Mouse (Mus musculus) ovary, postnatal 36 days (tissue): ENCODE data around the gene Rab3b.

Experiments
- DNase-seq: peaks from one replicate; pipeline ENCODE4 v3.0.0; 2022; ENCODE audit warnings: low spot score, mixed read lengths

The Rab3b gene

DNA sequence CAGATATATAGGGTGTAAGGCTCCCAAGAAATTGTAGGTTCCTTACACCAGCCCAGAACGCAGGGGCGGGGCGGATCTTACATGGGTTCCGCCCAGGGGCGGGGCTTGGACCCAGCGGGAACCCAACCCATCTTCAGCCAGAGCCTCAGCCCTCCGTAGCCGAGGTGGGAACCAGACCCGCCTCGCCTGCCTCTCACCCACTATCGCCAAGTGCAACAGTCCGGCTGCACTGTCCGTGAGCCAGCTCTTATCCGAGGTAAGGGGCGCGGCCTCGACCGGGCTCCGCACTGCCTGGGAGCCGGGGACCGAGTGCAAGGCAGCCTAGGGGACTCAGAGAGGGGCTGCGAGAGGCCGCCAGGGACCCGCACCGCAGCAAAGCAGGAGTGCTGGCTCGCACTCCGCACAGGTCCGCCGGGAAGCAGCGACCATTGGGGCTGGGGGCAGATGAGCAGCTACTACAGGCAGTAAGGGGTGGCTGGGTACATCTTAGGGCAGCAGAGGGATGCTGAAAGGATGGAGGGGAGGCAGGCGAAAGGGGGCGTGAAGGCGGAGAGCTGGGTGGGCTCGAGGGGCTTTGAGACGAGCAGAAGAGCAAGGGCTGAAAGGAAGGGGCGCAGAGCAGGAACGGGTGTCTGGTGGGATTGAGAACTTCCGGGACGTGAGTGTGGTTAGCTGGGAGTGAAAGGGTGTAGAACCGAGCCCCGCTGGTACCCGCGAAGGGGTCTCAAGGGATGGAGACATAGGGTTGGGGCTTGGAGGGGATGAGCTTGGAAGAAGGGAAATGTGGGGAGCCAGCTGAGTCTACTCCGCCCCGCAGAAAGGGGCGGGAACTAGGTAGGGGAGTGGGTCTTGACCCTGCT, at the start of gene Rab3b:
Gene Rab3b, plus strand, starts transcription at position 101 of the 860 bp plus-strand sequence.
- peak; percentile 59 for DNase-seq

DNA sequence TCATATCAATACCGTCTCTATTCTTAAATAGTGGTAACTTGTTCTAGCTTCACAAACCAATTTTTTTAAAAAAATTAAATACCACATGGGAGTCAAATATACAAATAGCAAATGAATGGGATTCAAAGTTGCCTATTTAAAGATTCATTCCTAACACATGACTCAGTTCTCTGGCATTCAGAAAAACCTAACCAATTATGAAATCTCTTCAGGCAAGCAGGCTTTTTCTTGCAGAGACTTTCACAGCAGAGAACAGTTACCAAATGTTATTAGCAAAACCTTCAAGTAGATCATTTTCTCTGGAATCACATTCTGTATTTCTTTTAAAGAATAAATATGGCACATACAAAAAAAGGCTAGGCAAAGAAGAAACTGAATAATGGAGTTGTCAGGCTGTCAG, 48.2 kb upstream of the Rab3b start:
- no peak for DNase-seq

DNA sequence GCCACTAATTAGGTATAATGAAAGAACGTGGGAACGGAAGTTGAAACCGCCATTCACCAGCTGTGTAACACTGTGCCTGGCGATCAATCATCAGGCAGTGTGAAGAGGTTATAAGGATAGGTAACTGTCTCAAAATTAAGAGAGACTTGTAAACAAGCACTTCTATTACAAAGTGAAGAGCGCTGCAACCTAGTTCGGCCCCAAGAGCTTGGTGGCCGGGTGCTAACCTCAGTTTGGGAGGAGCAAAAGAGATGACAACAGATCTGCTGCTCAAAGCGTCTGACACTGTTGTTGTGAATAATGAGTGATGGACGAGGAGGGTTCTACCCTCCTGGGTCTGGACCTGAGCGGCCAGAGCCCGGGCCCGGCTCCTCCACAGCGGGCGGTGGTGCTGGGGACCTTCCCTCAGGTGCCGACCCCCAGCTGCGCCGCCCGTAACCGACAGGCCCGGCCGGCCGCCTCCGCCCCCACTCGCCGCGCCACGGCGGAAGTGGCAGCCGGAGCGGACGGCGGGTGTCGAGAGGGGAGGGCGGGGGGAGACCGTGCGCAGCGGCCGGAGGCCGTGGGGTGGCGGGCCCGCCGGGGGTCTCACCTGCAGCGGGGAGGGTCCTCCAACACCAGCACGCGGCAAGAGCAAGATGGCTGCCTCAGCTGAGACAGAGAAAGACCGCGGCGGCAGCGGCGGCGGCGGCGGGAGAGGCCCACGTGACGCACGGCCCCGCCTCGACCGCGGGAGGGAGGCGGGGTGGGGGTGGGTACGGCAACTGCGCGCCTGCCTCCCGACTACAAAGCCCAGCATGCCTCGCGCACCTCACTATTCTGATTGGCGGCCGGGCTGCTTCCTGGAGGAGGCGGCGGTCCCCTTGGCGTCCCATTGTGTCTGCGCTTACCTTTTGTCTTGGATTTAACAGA, 45.7 kb upstream of the Rab3b start, which contains the start of gene Btf3l4:
Gene Btf3l4, minus strand, starts transcription at position 699 of the 912 bp plus-strand sequence.
- peak; percentile 89 for DNase-seq

DNA sequence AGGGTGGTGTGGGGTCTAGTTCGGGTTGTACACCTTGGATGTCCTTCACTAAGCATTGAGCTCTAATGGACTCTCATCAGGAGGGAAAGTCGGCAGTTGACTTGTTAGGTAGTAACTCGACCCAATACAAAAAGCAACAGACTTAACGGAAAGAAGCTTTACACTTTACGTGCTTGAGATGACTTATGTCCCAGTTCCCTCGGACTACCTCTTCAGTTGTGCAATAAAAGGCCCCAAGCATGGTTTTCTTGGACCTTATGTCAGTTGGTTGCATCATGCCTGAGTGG, 45.1 kb upstream of the Rab3b start:
- DNase-seq = no peak

DNA sequence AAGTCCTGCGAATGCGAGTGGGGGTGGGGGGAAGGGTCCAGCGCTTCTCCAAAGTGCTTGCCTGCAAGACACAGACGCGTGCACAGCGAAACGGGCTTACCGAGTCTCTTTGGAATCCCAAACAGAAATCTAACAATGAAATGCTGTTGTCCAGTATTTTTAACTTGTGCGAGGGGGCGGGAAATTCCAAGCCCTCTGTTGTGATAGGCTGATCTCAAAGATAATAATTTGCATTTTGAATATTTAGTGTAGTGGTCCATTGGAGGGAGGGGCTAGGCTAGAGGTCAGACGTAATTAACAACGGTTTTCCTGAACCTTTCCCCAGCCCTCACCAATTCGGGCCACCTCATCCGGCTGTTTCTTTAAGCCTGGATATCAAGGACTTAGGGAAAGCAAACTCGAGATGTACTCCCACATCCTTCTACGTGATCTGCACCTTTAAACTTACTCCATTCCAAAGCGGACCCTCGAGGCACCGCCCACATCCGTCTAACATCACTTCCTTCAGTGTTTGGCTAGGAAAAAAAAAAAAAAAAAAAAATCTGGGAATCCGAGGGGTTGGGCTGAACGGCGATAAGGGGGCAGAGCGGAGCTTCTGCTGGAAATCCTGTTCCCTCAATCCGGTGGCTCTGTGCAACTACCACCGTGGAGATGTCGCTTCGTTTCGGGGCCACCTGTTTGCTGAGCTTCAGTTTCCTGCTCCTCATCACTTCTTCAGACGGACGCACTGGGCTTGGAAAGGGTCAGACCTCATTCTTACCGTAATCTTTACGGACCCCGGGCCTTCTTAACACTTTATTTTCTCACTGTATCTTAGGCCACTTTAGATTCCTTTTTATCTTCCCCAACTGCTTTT, 44.5 kb upstream of the Rab3b start, which contains the start of gene Txndc12:
Gene Txndc12, plus strand, starts transcription at position 487 of the 856 bp plus-strand sequence.
- DNase-seq = peak; percentile 80

DNA sequence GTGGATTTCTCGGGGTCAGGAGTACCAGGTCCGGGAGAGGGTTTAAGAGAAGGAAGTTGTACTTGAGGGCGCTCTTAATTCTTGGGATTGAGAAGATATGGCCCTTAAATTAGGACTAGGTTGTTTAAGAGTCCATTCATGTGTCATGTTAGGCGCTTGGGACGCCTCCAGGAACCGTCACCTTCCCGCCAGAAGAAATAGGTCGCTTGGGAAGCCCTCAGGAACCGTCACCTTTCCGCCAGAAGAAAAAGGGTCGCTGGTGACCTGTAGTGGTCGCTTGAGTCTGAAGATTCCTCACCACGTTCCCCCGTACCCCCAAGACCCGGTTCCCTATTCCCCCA, 43.9 kb upstream of the Rab3b start:
- no peak for DNase-seq

DNA sequence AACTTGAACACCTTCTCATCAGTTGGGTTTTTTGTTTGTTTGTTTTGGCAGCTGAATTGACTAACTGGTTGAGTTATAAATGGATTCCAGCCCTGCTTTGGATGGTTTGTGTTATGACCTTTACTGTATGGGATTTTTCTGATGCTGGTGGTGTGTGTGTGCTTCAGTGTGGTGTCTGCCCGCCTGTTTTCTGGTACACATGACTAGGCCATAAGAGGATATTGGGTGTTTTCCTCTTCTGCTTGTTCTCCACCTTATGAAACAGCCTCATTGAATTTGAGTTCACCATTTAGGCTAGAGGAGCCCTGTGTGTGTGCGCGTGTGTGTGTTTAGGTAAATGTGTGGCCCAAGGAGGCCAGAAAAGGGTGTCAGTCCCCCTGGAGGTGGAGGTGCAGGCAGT, 43.4 kb upstream of the Rab3b start:
- DNase-seq = no peak

DNA sequence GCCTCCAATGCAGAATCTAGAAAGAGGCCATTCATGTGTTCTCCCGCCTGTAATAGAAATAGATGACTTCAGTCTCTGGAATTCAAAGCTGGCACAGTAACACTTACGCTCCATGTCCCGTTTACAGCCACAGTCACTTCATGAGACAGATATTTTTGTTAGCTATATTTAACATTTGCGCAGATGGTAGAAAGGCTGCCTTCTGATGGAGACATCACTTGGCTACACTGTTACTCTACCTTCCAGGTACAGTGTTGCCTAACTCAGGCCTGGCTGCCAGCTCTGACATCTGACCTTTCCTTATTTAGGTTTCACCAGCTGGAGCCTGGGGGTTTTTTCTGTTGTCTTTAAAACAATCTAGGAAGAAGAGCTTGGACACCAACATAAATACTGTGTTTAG, 40.8 kb upstream of the Rab3b start:
- DNase-seq = no peak

DNA sequence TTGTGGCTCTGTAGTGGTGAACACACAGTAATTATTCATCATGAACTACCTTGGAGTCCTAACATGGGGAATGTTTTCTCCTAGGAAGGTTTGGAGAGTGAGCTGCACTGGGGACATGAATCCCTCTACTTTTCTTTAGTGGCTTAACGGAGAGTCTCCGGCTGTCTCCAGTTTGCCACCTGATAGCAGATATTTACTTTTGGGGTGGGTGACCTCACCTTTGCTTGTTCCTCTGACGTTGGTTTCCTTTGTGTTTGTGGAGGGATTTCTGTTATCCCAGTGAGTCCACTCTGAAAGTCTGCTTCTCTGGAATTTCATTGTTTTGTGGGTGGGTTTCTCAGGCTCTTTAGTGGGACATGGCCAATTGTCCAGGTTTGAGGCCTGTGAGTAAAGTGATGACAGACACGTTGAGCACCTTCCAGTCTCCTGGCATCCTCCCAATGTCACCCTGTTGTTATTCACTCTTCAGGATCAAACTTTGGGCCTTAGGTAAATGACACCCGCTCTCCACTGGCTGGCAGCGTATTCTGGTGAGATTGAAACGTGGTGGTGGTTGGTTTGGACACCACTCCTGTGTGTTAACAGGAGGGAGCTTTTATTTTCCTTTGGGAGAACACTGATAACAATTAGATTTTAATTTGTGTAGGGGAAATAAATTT, 36.8 kb upstream of the Rab3b start:
- no peak for DNase-seq

DNA sequence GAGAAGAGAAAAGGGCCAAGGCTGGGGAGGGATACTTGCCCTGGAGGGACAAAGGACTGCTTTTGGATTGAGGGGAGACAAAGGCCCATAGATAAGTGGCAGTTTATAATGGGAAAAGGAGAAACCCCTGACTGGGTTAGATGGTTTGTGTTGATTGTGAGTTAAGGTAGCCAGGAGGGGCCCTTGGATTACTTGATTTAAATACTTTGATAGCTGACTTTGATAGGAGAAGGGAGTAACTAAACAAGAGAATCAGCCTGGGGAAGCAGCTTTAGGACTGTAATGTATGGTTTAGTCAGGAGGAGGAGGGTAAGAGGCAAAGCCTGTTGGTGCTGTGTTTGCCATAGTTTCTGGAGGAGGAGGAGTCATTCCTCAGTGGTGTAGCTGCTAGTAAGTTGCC, 35.5 kb upstream of the Rab3b start:
- no peak for DNase-seq

DNA sequence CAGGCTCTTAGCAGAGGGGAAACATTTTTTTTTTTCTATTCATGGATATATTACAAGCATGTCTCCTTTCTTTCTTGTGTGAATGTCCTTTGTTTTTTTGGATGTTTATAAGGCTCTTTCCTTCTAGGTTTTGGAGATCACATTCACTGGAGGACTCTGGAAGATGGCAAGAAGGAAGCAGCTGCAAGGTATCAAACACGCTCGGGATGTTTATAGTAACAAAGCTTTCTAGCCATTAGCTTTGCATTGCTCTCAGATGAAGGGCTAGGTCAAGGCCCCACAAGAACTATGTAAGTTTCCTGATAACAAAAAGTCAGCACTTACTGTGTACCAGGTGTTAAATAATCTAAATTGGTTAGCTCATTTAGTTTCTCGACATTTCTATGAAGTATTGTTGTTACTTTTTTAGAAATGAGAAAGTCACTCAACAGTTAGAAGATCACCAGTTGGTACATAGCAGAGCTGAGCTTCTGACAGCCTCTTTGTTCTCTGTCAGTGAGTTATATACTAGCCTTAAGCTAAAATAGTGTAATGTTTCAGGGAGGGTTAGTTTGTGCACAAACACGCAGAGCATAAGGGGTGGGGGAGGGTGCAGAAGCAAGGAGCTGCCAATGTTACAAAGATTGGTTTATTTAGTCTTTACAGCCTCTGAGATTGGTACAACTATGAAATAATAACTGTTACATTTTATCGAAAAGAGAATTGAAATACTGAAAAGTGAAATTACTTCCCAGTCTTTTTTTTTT, 32.9 kb upstream of the Rab3b start:
- DNase-seq = no peak

DNA sequence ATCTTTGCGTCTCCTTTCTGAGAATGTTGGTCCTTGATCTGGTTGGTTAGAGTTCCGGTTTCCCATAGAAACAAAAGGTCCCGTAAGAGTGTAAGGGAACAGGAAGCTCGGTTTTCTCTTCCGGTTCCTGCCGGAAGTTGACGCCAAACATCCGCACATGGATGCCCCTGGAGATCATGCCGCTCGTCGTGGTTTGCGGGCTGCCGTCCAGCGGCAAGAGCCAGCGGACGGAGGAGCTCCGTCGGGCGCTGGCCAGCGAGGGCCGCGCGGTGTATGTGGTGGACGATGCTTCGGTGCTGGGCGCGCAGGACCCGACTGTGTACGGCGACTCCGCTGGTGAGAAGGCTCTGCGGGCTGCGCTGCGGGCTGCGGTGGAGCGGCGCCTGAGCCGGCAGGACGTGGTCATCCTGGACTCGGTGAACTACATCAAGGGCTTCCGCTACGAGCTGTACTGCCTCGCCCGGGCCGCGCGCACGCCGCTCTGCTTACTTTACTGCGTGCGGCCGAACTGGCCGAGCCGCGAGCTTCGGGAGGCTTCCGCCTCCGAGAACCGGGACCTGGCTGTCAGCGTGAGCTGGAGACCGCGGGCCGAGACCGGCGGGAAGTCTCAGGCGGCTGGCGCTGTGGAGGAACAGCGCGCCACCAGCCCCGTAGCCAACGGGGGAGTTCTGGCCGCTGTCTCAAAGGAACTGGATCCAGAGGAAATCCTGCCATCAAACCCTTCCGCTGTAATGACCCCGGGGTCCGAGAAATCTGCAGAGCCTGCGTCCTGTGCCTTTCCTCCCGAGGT, 31.0 kb upstream of the Rab3b start, which contains the start of gene Kti12:
Gene Kti12, plus strand, starts transcription at position 71 of the 790 bp plus-strand sequence.
- peak; percentile 77 for DNase-seq

DNA sequence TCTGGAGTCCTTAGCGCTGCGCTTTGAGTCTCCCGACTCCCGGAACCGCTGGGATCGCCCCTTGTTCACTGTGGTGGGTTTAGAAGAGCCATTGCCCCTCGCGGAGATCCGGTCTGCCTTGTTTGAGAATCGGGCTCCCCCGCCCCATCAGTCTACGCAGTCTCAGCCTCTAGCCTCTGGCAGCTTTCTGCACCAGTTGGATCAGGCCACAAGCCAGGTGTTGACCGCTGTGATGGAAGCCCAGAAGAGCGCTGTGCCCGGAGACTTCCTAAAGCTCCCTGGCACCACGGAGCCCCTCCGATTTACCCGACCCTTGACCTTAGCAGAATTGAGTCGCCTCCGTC, 30.4 kb upstream of the Rab3b start, which contains the start of gene A730015C16Rik:
Gene A730015C16Rik, minus strand, starts transcription at position 115 of the 344 bp plus-strand sequence.
- DNase-seq = no peak

DNA sequence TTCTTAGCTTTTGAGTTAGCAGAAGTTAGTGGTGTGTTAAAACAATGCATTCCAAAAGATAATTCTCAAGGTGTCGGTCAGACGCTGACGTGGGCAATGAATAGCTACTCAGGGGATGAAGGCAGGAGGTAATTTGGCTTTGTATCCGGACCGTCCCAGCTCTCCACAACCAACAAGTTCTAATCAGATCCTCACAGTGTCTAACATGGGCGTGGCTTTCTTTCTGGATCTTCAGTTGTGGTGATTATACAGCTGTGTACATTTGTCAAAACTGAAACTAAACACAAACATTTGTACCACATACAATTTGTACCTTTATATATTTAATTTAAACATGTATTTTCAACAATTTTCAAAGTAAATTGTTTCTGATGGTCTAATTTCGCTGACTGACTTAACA, 12.1 kb upstream of the Rab3b start:
- DNase-seq = no peak

DNA sequence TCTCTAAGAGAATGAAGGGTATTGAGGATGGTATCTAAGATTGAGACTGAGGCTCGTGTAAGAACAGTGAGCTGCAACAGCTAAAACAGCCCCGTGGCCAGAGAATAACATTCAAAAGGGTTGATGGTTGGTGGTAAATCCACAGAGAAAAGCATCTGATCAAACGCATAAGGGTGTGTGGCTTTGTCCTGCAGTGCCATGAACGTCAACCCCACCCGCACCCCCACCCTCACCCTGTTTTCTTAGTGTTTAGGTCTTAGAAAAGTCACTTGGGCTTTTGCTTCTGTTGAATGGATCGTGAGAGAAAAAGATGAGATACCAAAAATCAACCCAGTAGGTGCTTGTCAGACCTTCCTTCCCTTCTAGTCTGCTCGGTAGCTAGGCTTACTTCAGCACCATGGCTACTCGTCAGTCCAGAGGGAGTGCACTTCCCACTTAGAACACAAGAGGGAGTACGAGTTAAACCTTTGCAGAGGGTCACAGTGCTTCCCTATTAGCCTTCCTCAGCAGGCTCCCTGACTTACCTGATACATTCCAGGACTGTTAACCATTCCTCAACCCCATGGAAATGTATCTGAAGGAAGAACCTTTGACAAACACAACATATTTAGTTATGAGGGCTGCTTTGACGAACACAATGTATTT, 9.0 kb upstream of the Rab3b start:
- DNase-seq = peak; percentile 29

DNA sequence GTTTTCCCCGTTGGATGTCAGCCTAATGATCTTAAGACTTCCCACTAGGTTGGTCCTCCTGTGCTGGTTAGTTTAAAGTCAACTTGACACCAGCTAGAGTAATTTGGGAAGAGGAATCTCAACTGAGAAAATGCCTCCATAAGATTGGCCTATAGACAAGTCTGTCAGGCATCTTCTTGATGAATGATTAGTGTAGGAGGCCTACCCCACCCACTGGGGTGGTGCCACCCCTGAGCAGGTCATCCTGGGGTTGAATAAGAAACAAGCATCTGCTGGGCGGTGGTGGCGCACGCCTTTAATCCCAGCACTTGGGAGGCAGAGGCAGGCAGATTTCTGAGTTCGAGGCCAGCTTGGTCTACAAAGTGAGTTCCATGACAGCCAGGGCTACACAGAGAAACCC, 5.1 kb upstream of the Rab3b start:
- no peak for DNase-seq

DNA sequence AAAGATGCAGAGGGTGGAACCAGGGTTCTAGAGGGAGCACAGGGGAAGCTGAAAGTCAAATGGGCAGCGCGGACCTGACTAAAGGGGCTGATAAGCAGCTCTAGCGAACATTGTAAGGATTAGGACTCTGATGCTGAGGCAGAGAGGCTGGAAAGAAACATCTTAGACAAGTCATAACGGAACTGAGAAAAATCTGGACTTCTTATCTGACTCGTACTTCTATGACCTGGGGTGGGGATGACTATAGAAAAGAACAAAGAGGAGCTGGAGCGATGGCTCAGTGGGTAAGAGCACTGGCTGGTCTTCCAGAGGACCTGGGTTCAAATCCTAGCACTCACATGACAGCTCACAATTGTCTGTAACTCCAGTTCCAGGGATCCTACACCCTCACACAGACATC, 962 bp upstream of the Rab3b start:
- no peak for DNase-seq

DNA sequence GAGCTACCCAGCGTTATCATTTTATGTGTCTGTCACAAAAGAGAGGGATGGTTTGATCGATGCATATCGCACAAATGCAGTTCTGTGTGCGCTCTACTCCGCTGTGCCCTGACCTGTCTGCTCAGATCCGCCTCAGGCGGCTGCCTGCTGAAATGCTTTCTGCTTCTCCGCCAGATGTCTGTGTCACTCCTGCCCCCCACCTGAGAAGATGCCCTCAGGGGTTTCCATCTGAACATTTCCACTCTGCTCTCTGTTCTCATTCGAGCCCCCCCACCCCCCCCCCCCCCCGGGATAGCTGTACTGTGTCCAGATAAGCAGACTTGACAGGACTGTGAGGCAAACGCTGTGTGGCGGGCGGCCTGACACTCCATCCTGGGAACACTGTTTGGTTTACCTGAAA, 5.0 kb downstream of the Rab3b start:
- DNase-seq = no peak

DNA sequence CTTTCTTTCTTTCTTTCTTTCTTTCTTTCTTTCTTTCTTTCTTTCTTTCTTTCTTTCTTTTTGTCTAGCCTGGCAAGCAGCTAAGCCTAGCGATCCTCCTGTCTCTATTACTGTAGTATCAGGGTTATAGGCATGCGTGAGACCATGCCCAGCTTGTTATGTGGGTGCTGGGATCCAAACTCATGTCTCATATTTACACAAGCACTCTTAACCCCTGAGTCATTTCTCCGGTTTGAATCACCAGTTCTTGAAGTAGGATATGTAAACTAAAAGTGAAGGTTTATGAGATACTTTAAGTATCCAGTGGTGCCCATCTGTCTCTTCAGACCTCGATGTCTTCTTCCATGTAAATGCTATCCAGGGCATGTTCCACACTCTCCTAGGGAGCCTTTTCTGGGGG, 8.6 kb downstream of the Rab3b start:
- DNase-seq = no peak

DNA sequence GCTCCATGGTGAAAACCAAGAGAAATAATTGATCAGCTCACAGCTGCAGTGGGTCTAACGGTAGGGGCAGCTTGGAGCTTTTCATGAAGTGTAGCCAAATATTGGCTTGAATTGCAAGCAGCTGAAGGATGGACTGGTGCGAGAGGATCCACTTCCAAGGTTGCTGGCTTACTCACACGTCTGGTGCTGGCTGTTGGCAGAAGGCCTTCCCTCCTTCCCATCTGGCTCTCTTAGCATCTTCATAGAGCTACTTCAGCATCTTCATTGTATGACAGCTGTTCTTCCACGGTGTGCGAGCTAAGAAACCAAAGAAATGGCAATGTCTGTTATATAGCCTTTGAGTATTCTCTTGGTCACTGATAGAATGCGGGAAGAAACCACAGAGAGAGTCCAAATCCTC, 12.0 kb downstream of the Rab3b start:
- no peak for DNase-seq
